Mouse (Mus musculus): ENCODE data around the gene Hmgb2. TPM values are rescaled to one million over a fixed set of nuclear protein-coding genes. Genes with fewer than 3 reads are reported as not detected.

The Hmgb2 gene
- polyA plus RNA-seq, 1 experiment from 2014 or later, result 491 TPM

- H3K27me3 ChIP-seq (ENCODE audit: control insufficient read depth, insufficient read depth, low read depth, low read length), result no peaks in the 10 kb centered on the region
- no peaks in the 10 kb centered on the region for H3K36me3 ChIP-seq (ENCODE audit: control insufficient read depth, insufficient read depth, low read length)
- H3K4me1 ChIP-seq (replicated peaks; ENCODE audit: control insufficient read depth, insufficient read depth, low read length), result no peaks in the 10 kb centered on the region
- no peak overlapping the region for H3K9ac ChIP-seq (ENCODE audit: low read length)
- no peak overlapping the region for H3K4me3 ChIP-seq (ENCODE audit: low read length)
- H3K9me3 ChIP-seq (ENCODE audit: control insufficient read depth, low read length), result no peaks in the 10 kb centered on the region
- 82% methylated on average over 15 of the region's 15 CpGs for WGBS
- H3K4me2 ChIP-seq (ENCODE audit: low read depth, low read length), result no peak overlapping the region
- ATAC-seq (ENCODE audit: low read depth), result no peak
- no peak overlapping the region for H3K27ac ChIP-seq (ENCODE audit: low read length)
Observed at GRCm38 (mm10) chr8:57563726-57564125, 52.0 kb downstream of the Hmgb2 start.

- Histone ChIP-seq H3K4me1 (replicated peaks; ENCODE audit: control insufficient read depth, insufficient read depth, low read length) (no peaks in the 10 kb centered on the region), H3K4me3 (ENCODE audit: low read length) (no peak overlapping the region), H3K27me3 (ENCODE audit: control insufficient read depth, insufficient read depth, low read depth, low read length) (no peaks in the 10 kb centered on the region), H3K27ac (ENCODE audit: low read length) (no peak overlapping the region), H3K9ac (ENCODE audit: low read length) (no peak overlapping the region), H3K36me3 (ENCODE audit: control insufficient read depth, insufficient read depth, low read length) (no peaks in the 10 kb centered on the region), H3K9me3 (ENCODE audit: control insufficient read depth, low read length) (no peaks in the 10 kb centered on the region), H3K4me2 (ENCODE audit: low read depth, low read length) (no peak overlapping the region)
- ATAC-seq (ENCODE audit: low read depth), result no peak
- 47% methylated on average over 6 of the region's 6 CpGs for WGBS
Observed at GRCm38 (mm10) chr8:57565039-57565438, 53.3 kb downstream of the Hmgb2 start.

Other genes starting within 250 kb of the Hmgb2 start
- gene Hand2, start 190.9 kb upstream of the Hmgb2 start, polyA plus RNA-seq (2015; fragmentation: Nextera tagmentation; extraction: Ambion mirVana), result 0.43 and 0.59 TPM in 2 replicates
- gene Scrg1, start 56.0 kb upstream of the Hmgb2 start, polyA plus RNA-seq (2015; fragmentation: Nextera tagmentation; extraction: Ambion mirVana), result 0.64 and 0.68 TPM in 2 replicates
- gene Sap30, start 24.0 kb upstream of the Hmgb2 start, polyA plus RNA-seq (2015; fragmentation: Nextera tagmentation; extraction: Ambion mirVana), result 26.7 and 28.1 TPM in 2 replicates
- 9.6 and 11.2 TPM in 2 replicates for gene Galnt7, start 141.1 kb downstream of the Hmgb2 start, polyA plus RNA-seq (2015; fragmentation: Nextera tagmentation; extraction: Ambion mirVana)

All from lung, embryonic 16.5 days (tissue).